Mouse (Mus musculus): ENCODE measurements around the gene Klhl26. TPM values are rescaled to one million over a fixed set of nuclear protein-coding genes. Genes with fewer than 3 reads are reported as not detected.
"Not testable (repeated sequence)": the region's sequence is repeated elsewhere in the genome, so short reads cannot be mapped to it uniquely, and the experiment has no call there.

Klhl26 gene
- total RNA-seq (2021): 1 to 10 TPM; 6.7 to 8.5 TPM
- long read RNA-seq, experiment 1, transcript Klhl26-201 (3 exons, 2,991 nt): major isoform, 18 of 39 reads
- long read RNA-seq, experiment 1, partial matches to known transcripts: 1 of 39 reads
- long read RNA-seq, experiment 1, other reads (novel, unspliced or antisense): 19 of 39 reads
- long read RNA-seq, experiment 2, transcript Klhl26-201 (3 exons, 2,991 nt): major isoform, 14 of 32 reads
- long read RNA-seq, experiment 2, partial matches to known transcripts: 1 of 32 reads
- long read RNA-seq, experiment 2, other reads (novel, unspliced or antisense): 15 of 32 reads

- Histone ChIP-seq H3K27ac (peak within 1 kb of the TSS; percentile 90), H3K4me3 (peak within 1 kb of the TSS; percentile 98)
- no peak for TF ChIP-seq CTCF (IDR thresholded peaks at IDR 0.05)
- peak; percentile 97 for DNase-seq
- intact Hi-C loops (cut with DNase I): no loop called here
These were observed at the start of gene Klhl26 for GRCm38 (mm10) chr8:70476333-70477268. Gene Klhl26, minus strand, starts transcription at chr8:70476968.

GRCm38 (mm10) chr8:70522592-70523403 is 46.0 kb upstream of the Klhl26 start:
- intact Hi-C loops (cut with DNase I): loop anchor here (2.0 to 5.0 kb wide), 2 partner anchors 16 to 65 kb away; partner anchors contain the start of gene Ell
- peak; percentile 67 for TF ChIP-seq CTCF (IDR thresholded peaks at IDR 0.05)
- Histone ChIP-seq H3K4me3 (peak overlapping the region; percentile 79), H3K27ac (peak overlapping the region; percentile 92)
- DNase-seq: peak; percentile 97

GRCm38 (mm10) chr8:70519606-70520005 is 42.8 kb upstream of the Klhl26 start:
- intact Hi-C loops (cut with DNase I): loop anchor here (5.0 kb wide), 1 partner anchor 68 kb away; no protein-coding TSS in a partner anchor
- Histone ChIP-seq H3K4me3 (no peak overlapping the region), H3K27ac (no peak overlapping the region)
- DNase-seq: no peak
- no peak for TF ChIP-seq CTCF (IDR thresholded peaks at IDR 0.05)

GRCm38 (mm10) chr8:70519043-70519442 is 42.3 kb upstream of the Klhl26 start:
- DNase-seq: no peak
- intact Hi-C loops (cut with DNase I): no loop called here
- no peak for TF ChIP-seq CTCF (IDR thresholded peaks at IDR 0.05)

GRCm38 (mm10) chr8:70517940-70518643 is 41.3 kb upstream of the Klhl26 start:
- intact Hi-C loops (cut with DNase I): no loop called here
- no peak for DNase-seq
- no peak overlapping the region for H3K27ac ChIP-seq
- no peak for TF ChIP-seq CTCF (IDR thresholded peaks at IDR 0.05)
- H3K4me3 ChIP-seq: no peak overlapping the region

More at GRCm38 (mm10) chr8:70519043-70519442, 42.3 kb upstream of the Klhl26 start:
- Histone ChIP-seq H3K27ac (no peak overlapping the region), H3K4me3 (no peak overlapping the region)

- DNase-seq: peak; percentile 39
- H3K27ac ChIP-seq: no peak overlapping the region
These were observed 36.7 kb upstream of the Klhl26 start for GRCm38 (mm10) chr8:70513441-70513840.

GRCm38 (mm10) chr8:70512253-70512903 is 35.6 kb upstream of the Klhl26 start:
- no peak for TF ChIP-seq CTCF (IDR thresholded peaks at IDR 0.05)
- Histone ChIP-seq H3K4me3 (no peak overlapping the region), H3K27ac (no peak overlapping the region)
- DNase-seq: no peak
- intact Hi-C loops (cut with DNase I): no loop called here

More at GRCm38 (mm10) chr8:70513441-70513840, 36.7 kb upstream of the Klhl26 start:
- intact Hi-C loops (cut with DNase I): no loop called here
- no peak overlapping the region for H3K4me3 ChIP-seq
- TF ChIP-seq CTCF (IDR thresholded peaks at IDR 0.05): no peak

GRCm38 (mm10) chr8:70511770-70512169 is 35.0 kb upstream of the Klhl26 start:
- no peak for TF ChIP-seq CTCF (IDR thresholded peaks at IDR 0.05)
- Histone ChIP-seq H3K4me3 (peak overlapping the region; percentile 74), H3K27ac (no peak overlapping the region)
- no peak for DNase-seq
- intact Hi-C loops (cut with DNase I): no loop called here

- H3K4me3 ChIP-seq: peak overlapping the region; percentile 74
- peak overlapping the region; percentile 98 for H3K27ac ChIP-seq
- intact Hi-C loops (cut with DNase I); DNase-seq: not testable (repeated sequence)
These were observed 34.4 kb upstream of the Klhl26 start for GRCm38 (mm10) chr8:70511174-70511573.

GRCm38 (mm10) chr8:70510228-70510915 is 33.6 kb upstream of the Klhl26 start, which contains the start of gene Uba52:
Gene Uba52, minus strand, starts transcription at chr8:70510801.
- peak; percentile 98 for DNase-seq
- H3K27ac ChIP-seq: peak within 1 kb of the TSS; percentile 98
- TF ChIP-seq CTCF (IDR thresholded peaks at IDR 0.05): no peak
- peak within 1 kb of the TSS; percentile 74 for H3K4me3 ChIP-seq
- intact Hi-C loops (cut with DNase I): no loop called here
